In the genomic region with DNA sequence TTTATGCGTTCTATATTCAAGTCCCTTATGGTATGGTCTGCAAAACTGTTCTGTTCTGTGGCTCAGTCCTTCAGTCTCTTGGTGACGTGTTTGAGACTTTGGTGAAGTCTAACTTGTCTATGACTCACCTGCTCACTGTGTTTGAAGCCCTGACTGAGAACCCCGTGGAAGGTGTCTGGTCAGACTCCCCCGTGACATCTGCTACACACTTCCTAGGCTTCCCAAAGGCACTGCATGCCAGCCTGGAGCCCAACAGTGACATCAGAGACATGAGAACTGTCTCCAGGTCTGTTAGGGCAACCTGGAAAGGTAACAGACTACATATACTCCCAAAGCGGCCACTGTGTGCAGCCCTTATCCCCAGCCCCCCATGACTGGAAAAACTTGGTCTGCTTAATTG, we compare ENCODE assay signal across 23 mouse cellular contexts. TPM values are rescaled to one million over a fixed set of nuclear protein-coding genes. Genes with fewer than 3 reads are reported as not detected.
DNase-seq lines count a peak whose midpoint lies in the region; ATAC-seq lines count a peak whose summit lies in the region.
"Had no signal": no experiment of that assay in that cellular context is flagged by ENCODE, and none has a peak within 500 bp of the region (broad histone marks: within the 10 kb centered on the region; RNA-seq: fewer than 3 reads in every experiment).

No protein-coding gene starts in this region.

- H3K36me3 ChIP-seq in midbrain, embryonic 11.5 days (ENCODE audit: control insufficient read depth, insufficient read depth, low read length), result peaks cover 31% of the 10 kb centered on the region
- peaks cover 91% of the 10 kb centered on the region for H3K36me3 ChIP-seq in midbrain, embryonic 13.5 days

- H3K27ac ChIP-seq in midbrain, embryonic 11.5 days (ENCODE audit: low read depth, low read length), result no peak overlapping the region
- H3K27ac ChIP-seq in midbrain, embryonic 13.5 days, result no peak overlapping the region

- no peaks in the 10 kb centered on the region for H3K9me3 ChIP-seq in midbrain, embryonic 11.5 days (ENCODE audit: control insufficient read depth, low read length)
- no peaks in the 10 kb centered on the region for H3K9me3 ChIP-seq in midbrain, embryonic 13.5 days
- H3K9me3 ChIP-seq: G1E had no signal

- WGBS in midbrain, embryonic 11.5 days, result 97% methylated on average over 5 of the region's 5 CpGs
- 92% methylated on average over 5 of the region's 5 CpGs for WGBS in midbrain, embryonic 13.5 days

- H3K4me1 ChIP-seq in midbrain, embryonic 11.5 days (ENCODE audit: control insufficient read depth, insufficient read depth, low read length), result no peaks in the 10 kb centered on the region
- H3K4me1 ChIP-seq in midbrain, embryonic 13.5 days (replicated peaks), result no peaks in the 10 kb centered on the region

- H3K9ac ChIP-seq in midbrain, embryonic 11.5 days (ENCODE audit: low read length), result no peak overlapping the region
- H3K9ac ChIP-seq in midbrain, embryonic 13.5 days (replicated peaks), result no peak overlapping the region

- H3K27me3 ChIP-seq in midbrain, embryonic 11.5 days (ENCODE audit: control insufficient read depth, insufficient read depth, low read length), result no peaks in the 10 kb centered on the region
- no peaks in the 10 kb centered on the region for H3K27me3 ChIP-seq in midbrain, embryonic 13.5 days
- H3K27me3 ChIP-seq: CH12.LX, Patski had no signal

- H3K4me3 ChIP-seq in midbrain, embryonic 11.5 days (ENCODE audit: low read depth, low read length), result no peak overlapping the region
- H3K4me3 ChIP-seq in midbrain, embryonic 13.5 days (replicated peaks), result no peak overlapping the region

- no peak overlapping the region for H3K4me2 ChIP-seq in midbrain, embryonic 11.5 days
- H3K4me2 ChIP-seq in midbrain, embryonic 13.5 days (replicated peaks), result no peak overlapping the region

- peak; percentile 76; the same call in 1 of the 2 replicates for ATAC-seq in frontal cortex, adult (ENCODE audit: low TSS enrichment)
- ATAC-seq in midbrain, embryonic 11.5 days (ENCODE audit: low FRiP score), result no peak
- ATAC-seq in midbrain, embryonic 13.5 days, result no peak
- ATAC-seq: activated CD4-positive, CD25-positive, alpha-beta regulatory T cell, adult 4 months; CD4-positive, CD25-positive, alpha-beta regulatory T cell, adult 4 months; Patski had no signal

- no peak for DNase-seq in frontal cortex, postnatal 10 days (ENCODE audit: low spot score in 2 of 2)
- DNase-seq in heart, adult 11 months, result peak; percentile 55
- no peak for DNase-seq in heart, adult 8-10 months (ENCODE audit: low spot score)
- peak; percentile 10 for DNase-seq in midbrain, embryonic 11.5 days (ENCODE audit: low spot score, missing footprints)
- peak; percentile 68 for DNase-seq in brain, adult 2 months (ENCODE audit: low read depth, low spot score)
- DNase-seq in liver, result no peak
- DNase-seq: adrenal gland, adult 2 months; adrenal gland, adult 8-10 months; adrenal gland, postnatal 10 days; adrenal gland, postnatal 14 days; adrenal gland, postnatal 25 days; adrenal gland, postnatal 36 days; B cell, adult 2 months; cerebellum, adult 11 months; cerebellum, adult 11-12 months; cerebellum, adult 18-20 months had no signal

RNA-seq across cellular contexts. Expression of a gene that starts 39.6 kb away (rescaled TPM):
- total RNA-seq in heart, adult 8-10 months (2022), result 10 to 100 TPM; 85.4 to 95.8 (median 88.4) TPM
- polyA plus RNA-seq in midbrain, embryonic 11.5 days (2014; fragmentation: Nextera tagmentation; extraction: Ambion mirVana), result 138 and 144 TPM in 2 replicates
- polyA plus RNA-seq in midbrain, embryonic 13.5 days (2015; fragmentation: Nextera tagmentation; extraction: Ambion mirVana), result 157 and 169 TPM in 2 replicates

RNA-seq across cellular contexts. Expression of a gene that starts 41.6 kb away (rescaled TPM):
- 10 to 100 TPM; 21.9 to 55.5 (median 33.1) TPM for total RNA-seq in heart, adult 8-10 months (2022)
- polyA plus RNA-seq in midbrain, embryonic 11.5 days (2014; fragmentation: Nextera tagmentation; extraction: Ambion mirVana), result 0.59 and 0.63 TPM in 2 replicates
- 0.97 and 1.1 TPM in 2 replicates for polyA plus RNA-seq in midbrain, embryonic 13.5 days (2015; fragmentation: Nextera tagmentation; extraction: Ambion mirVana)
- polyA plus RNA-seq: activated CD4-positive, CD25-positive, alpha-beta regulatory T cell, adult 4 months; CD4-positive, CD25-positive, alpha-beta regulatory T cell, adult 4 months had no signal

Comparison
In these comparisons a context has a peak if more than half of its experiments do, and no peak if none do; other contexts are left out.
1. DNase-seq: peak in heart, adult 11 months (single experiment), midbrain, embryonic 11.5 days (single experiment) and brain, adult 2 months (single experiment); none in frontal cortex, postnatal 10 days (0 of 2), heart, adult 8-10 months (single experiment) and liver (single experiment).